Mouse (Mus musculus) layer of hippocampus, adult 8-10 months (tissue): ENCODE results near the gene Ggps1. TPM values are rescaled to one million over a fixed set of nuclear protein-coding genes. Genes with fewer than 3 reads are reported as not detected.

Experiments used
- total RNA-seq, 4 experiments: library from RNA; stranded (reverse); gene quantifications; 2 replicates each; pipeline ENCODE4 v1.2.4; 2022

The Ggps1 gene
- total RNA-seq, 4 experiments from 2014 or later, result 53.0 to 74.1 (median 60.8) TPM

Other genes with a start within 250 kb of the Ggps1 start
- gene B3galnt2, start 109.0 kb downstream of the Ggps1 start, total RNA-seq, result 10 to 100 TPM; 16.1 to 21.5 (median 17.7) TPM
- 10 to 100 TPM; 81.8 to 99.9 (median 86.5) TPM for gene Tbce, start 23.9 kb downstream of the Ggps1 start, total RNA-seq
- 10 to 100 TPM; 43.4 to 52.0 (median 50.8) TPM for gene Arid4b, start 256 bp downstream of the Ggps1 start, total RNA-seq